Mouse (Mus musculus) liver, embryonic 16.5 days (tissue): ENCODE measurements at regions not wholly inside any gene's neighbourhood (a gene's known extent, or its start where the extent isn't known, plus 50 kb on each side); places are given as distances from the start of the nearest gene placed in this dataset.

Source experiments
- ATAC-seq: fragments of 200-750 bp; cut with Nextera tagmentation; 2 replicates; pipeline ENCODE4 v1.8.0; 2017; ENCODE audit warnings: low read depth, mild to moderate bottlenecking, moderate number of reproducible peaks, moderate library complexity
- H3K27ac ChIP-seq: fragments of 300-500 bp; sonication (generic); 2 replicates; pipeline ENCODE4 v1.5.1; 2014; ENCODE audit warnings: mild to moderate bottlenecking, low read length
- H3K27me3 ChIP-seq: fragments of 300-500 bp; sonication (generic); 2 replicates; pipeline ENCODE4 v1.6.1; 2014; ENCODE audit warnings: low read depth, low read length, mixed read lengths; ENCODE audit not compliant: control insufficient read depth, insufficient read depth
- H3K36me3 ChIP-seq: fragments of 300-500 bp; sonication (generic); 2 replicates; pipeline ENCODE4 v1.6.1; 2014; ENCODE audit warnings: mild to moderate bottlenecking; ENCODE audit not compliant: control insufficient read depth, insufficient read depth
- H3K4me1 ChIP-seq: fragments of 300-500 bp; sonication (generic); 2 replicates; pipeline ENCODE4 v1.6.1; 2014; ENCODE audit warnings: low read depth, low read length, mixed read lengths; ENCODE audit not compliant: control insufficient read depth
- H3K4me2 ChIP-seq: fragments of 300-500 bp; sonication (generic); 2 replicates; pipeline ENCODE4 v1.6.1; 2014; ENCODE audit warnings: low read depth, low read length, mixed read lengths
- H3K4me3 ChIP-seq: fragments of 300-500 bp; sonication (generic); 2 replicates; pipeline ENCODE4 v1.5.1; 2014; ENCODE audit warnings: low read depth, mild to moderate bottlenecking, low read length
- H3K9ac ChIP-seq: fragments of 300-500 bp; sonication (generic); 2 replicates; pipeline ENCODE4 v1.6.1; 2014; ENCODE audit warnings: low read depth, low read length
- H3K9me3 ChIP-seq: fragments of 300-500 bp; sonication (generic); replicated peaks from 2 replicates; pipeline ENCODE4 v1.6.1; 2016; ENCODE audit warnings: low read length; ENCODE audit not compliant: control insufficient read depth
- WGBS: fragments of 180-500 bp; shearing (Covaris S2); extraction: QIAGEN DNeasy Blood & Tissue Kit; methylation state at CpG from one replicate; pipeline ENCODE4 v1.1.7; 2014; ENCODE audit not compliant: insufficient replicate concordance; 5-methylcytosine and 5-hydroxymethylcytosine counted together

GRCm38 (mm10) chr12:71440863-71441262 is 131.2 kb downstream of the Dact1 start:
- ATAC-seq, result no peak
- 58% methylated on average over 3 of the region's 3 CpGs for WGBS

DNA sequence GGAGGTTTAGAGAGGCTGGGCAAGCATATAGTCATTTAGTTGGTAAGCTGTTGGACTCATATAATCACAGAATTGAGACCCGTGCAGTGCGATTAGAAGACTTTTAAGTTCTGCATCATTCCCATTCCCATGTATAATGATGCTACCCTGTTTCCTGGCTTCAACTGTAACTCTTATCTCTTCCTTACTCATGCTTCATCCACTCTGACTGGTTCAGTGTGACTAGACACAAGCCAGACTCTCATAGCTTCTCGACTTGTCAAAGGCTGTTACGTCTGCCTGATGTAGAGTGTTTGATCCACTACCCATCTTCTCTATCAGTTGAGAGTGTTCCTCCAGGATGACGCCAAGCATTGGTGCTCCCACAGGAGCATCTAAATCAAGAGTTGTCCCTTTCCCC is 131.6 kb downstream of the Dact1 start:
- Histone ChIP-seq H3K4me1 (no peaks in the 10 kb centered on the region; the same call in 1 of the 2 replicates), H3K9ac (no peak overlapping the region), H3K27ac (no peak overlapping the region), H3K27me3 (no peaks in the 10 kb centered on the region), H3K4me2 (no peak overlapping the region), H3K36me3 (no peaks in the 10 kb centered on the region), H3K4me3 (no peak overlapping the region), H3K9me3 (no peaks in the 10 kb centered on the region)
- WGBS, result 52% methylated on average over 5 of the region's 5 CpGs
- ATAC-seq, result no peak

More at GRCm38 (mm10) chr12:71440863-71441262, 131.2 kb downstream of the Dact1 start:
- Histone ChIP-seq H3K4me2 (no peak overlapping the region), H3K36me3 (no peaks in the 10 kb centered on the region), H3K27ac (no peak overlapping the region), H3K4me1 (no peaks in the 10 kb centered on the region; the same call in 1 of the 2 replicates), H3K27me3 (no peaks in the 10 kb centered on the region), H3K4me3 (no peak overlapping the region), H3K9ac (no peak overlapping the region), H3K9me3 (no peaks in the 10 kb centered on the region)

- Histone ChIP-seq H3K9ac (no peak overlapping the region), H3K9me3 (no peaks in the 10 kb centered on the region), H3K27me3 (no peaks in the 10 kb centered on the region), H3K36me3 (no peaks in the 10 kb centered on the region), H3K4me3 (no peak overlapping the region), H3K4me1 (no peaks in the 10 kb centered on the region), H3K4me2 (no peak overlapping the region), H3K27ac (no peak overlapping the region)
- ATAC-seq, result no peak
- WGBS, result 51% methylated on average over 8 of the region's 8 CpGs
Measured at GRCm38 (mm10) chr12:71446177-71446891, 136.7 kb downstream of the Dact1 start.

- 34% methylated on average over 7 of the region's 7 CpGs for WGBS
- Histone ChIP-seq H3K36me3 (no peaks in the 10 kb centered on the region), H3K4me2 (no peak overlapping the region), H3K4me3 (no peak overlapping the region), H3K27me3 (no peaks in the 10 kb centered on the region), H3K27ac (no peak overlapping the region), H3K4me1 (no peaks in the 10 kb centered on the region), H3K9ac (no peak overlapping the region), H3K9me3 (no peaks in the 10 kb centered on the region)
- ATAC-seq, result no peak
Measured at GRCm38 (mm10) chr12:71446892-71447268, 137.2 kb downstream of the Dact1 start.

- Histone ChIP-seq H3K9me3 (no peaks in the 10 kb centered on the region), H3K36me3 (no peaks in the 10 kb centered on the region), H3K4me1 (no peaks in the 10 kb centered on the region), H3K27me3 (no peaks in the 10 kb centered on the region), H3K4me3 (no peak overlapping the region), H3K27ac (no peak overlapping the region), H3K4me2 (no peak overlapping the region), H3K9ac (no peak overlapping the region)
- no peak for ATAC-seq
- 43% methylated on average over 3 of the region's 3 CpGs for WGBS
Measured at GRCm38 (mm10) chr12:71449032-71449431, 139.3 kb downstream of the Dact1 start.

DNA sequence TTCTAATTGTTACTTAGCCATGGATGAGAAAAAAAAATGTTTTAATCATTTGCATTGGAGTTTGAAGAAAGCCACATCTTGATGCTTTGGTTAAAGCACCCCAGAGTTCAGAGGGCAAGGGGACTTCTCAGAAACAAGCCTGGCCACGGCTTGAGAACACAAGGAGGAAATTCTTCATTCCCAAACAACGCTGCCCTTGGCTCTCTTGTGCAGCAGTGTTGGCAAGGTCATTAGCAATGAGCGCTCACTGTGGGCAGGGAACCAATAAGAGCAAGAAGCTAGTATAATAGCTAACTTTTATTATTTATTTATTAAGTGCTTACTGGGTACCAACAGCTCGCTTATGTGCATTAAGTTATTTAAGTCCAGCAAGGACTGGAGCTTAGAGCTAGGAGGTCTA is 140.4 kb downstream of the Dact1 start:
- no peak overlapping the region for H3K4me3 ChIP-seq
- no peak overlapping the region for H3K27ac ChIP-seq
- no peak for ATAC-seq
- H3K4me1 ChIP-seq, result no peaks in the 10 kb centered on the region
- 53% methylated on average over 4 of the region's 4 CpGs for WGBS
- H3K4me2 ChIP-seq, result no peak overlapping the region
- H3K9me3 ChIP-seq, result no peaks in the 10 kb centered on the region
- no peak overlapping the region for H3K9ac ChIP-seq
- no peaks in the 10 kb centered on the region for H3K36me3 ChIP-seq
- H3K27me3 ChIP-seq, result no peaks in the 10 kb centered on the region

DNA sequence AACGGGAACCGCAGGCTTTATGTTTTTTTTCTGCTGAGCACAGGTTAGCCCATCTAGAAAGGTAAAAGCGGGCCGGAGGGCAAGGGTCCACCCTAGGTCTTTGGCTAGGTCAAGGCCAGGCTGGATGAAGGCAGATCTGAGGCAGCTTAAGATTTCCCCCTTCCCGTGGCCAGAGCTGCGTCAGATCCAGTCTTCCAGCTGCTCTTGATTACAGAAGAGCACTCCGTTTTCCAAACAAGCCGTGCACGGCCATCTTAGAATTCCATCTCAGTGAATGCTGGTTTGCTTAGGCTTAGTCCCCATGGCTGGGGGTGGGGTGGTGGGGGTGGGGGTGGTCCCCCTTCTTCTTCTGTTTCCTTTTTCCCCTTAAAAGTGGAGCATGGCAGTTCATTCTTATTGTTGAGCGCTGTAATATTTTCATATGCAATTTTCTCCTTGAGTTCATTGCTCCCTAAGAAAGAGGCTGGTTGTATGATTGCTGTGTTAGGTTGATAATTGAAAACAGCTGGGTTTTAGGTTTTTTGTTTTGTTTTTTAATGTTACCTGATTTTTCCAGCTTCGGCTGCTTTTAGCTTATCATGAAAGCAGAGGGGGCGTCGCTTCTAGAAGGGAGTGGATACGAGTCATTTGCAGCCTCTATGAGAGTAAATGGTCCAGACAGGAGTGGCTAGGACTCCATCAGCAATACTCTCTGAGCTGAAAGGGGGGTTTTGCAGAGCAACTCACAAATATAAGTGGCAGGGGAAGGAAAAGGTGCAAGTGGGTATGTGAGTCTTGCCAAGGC is 141.2 kb downstream of the Dact1 start:
- 75% methylated on average over 14 of the region's 14 CpGs for WGBS
- Histone ChIP-seq H3K4me1 (no peaks in the 10 kb centered on the region), H3K9ac (no peak overlapping the region), H3K4me2 (no peak overlapping the region), H3K36me3 (no peaks in the 10 kb centered on the region), H3K27me3 (no peaks in the 10 kb centered on the region), H3K4me3 (no peak overlapping the region), H3K27ac (no peak overlapping the region), H3K9me3 (no peaks in the 10 kb centered on the region)
- no peak for ATAC-seq

DNA sequence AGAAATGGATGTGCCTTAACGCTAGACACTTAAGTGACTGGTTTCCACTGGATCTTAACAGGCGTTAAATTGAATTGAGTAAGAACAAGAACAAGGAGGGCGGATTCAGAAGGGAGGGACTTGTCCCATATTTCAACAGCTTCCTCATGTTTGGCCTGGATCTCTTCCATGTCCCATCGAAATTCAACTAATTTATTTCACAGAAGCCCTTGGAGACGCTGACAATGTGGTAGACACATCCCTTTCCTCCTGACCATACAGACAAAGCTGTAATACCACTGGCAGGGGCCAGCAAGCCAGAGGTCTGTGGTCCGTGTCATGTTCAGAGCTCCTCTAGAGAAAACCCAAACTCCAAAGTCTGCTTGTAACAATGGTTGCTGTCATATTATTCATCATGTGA is 147.2 kb downstream of the Dact1 start:
- Histone ChIP-seq H3K4me3 (no peak overlapping the region), H3K27me3 (no peaks in the 10 kb centered on the region), H3K36me3 (no peaks in the 10 kb centered on the region), H3K4me1 (no peaks in the 10 kb centered on the region), H3K9me3 (no peaks in the 10 kb centered on the region), H3K4me2 (no peak overlapping the region), H3K9ac (no peak overlapping the region), H3K27ac (no peak overlapping the region)
- 63% methylated on average over 6 of the region's 6 CpGs for WGBS
- no peak for ATAC-seq

GRCm38 (mm10) chr12:71458559-71459176 is 149.0 kb downstream of the Dact1 start:
- H3K4me1 ChIP-seq, result no peaks in the 10 kb centered on the region
- no peaks in the 10 kb centered on the region for H3K36me3 ChIP-seq
- ATAC-seq, result no peak
- no peaks in the 10 kb centered on the region for H3K9me3 ChIP-seq
- H3K4me2 ChIP-seq, result no peak overlapping the region
- 59% methylated on average over 12 of the region's 12 CpGs for WGBS
- no peak overlapping the region for H3K27ac ChIP-seq
- no peak overlapping the region for H3K9ac ChIP-seq
- H3K27me3 ChIP-seq, result no peaks in the 10 kb centered on the region
- no peak overlapping the region for H3K4me3 ChIP-seq
